Mouse (Mus musculus) embryo, embryonic 11.5 days (tissue): Measurements from ENCODE around the gene Rfx7.
"Not testable (repeated sequence)": the region's sequence is repeated elsewhere in the genome, so short reads cannot be mapped to it uniquely, and the experiment has no call there.

Experiments used
- DNase-seq: peaks from one replicate; pipeline ENCODE4 v3.0.0-alpha.2; 2012; ENCODE audit warnings: low read depth, low spot score

The Rfx7 gene

GRCm38 (mm10) chr9:72664409-72665351 lies 132.6 kb downstream of the Rfx7 start:
- DNase-seq = no peak

- DNase-seq = no peak
Measured at GRCm38 (mm10) chr9:72665517-72665916, 133.5 kb downstream of the Rfx7 start.

GRCm38 (mm10) chr9:72666352-72667021 lies 134.4 kb downstream of the Rfx7 start:
- not testable (repeated sequence) for DNase-seq

- DNase-seq = no peak
Measured at GRCm38 (mm10) chr9:72667126-72667525, 135.1 kb downstream of the Rfx7 start.

- no peak for DNase-seq
Measured at GRCm38 (mm10) chr9:72669383-72669782, 137.3 kb downstream of the Rfx7 start.

- DNase-seq = peak; percentile 51
Measured at GRCm38 (mm10) chr9:72672361-72672760, 140.3 kb downstream of the Rfx7 start.
